Mouse (Mus musculus) heart, postnatal 25 days (tissue): ENCODE results near the gene Gm21310. TPM values are rescaled to one million over a fixed set of nuclear protein-coding genes. Genes with fewer than 3 reads are reported as not detected.
"Not testable (repeated sequence)": the region's sequence is repeated elsewhere in the genome, so short reads cannot be mapped to it uniquely, and the experiment has no call there.

Experiments used
- DNase-seq: peaks from one replicate; pipeline ENCODE4 v3.0.0; 2022; ENCODE audit warnings: low spot score
- intact Hi-C: fragments of 180-260 bp; cut with DNase I; formaldehyde crosslinking; loops from one replicate; pipeline ENCODE4 v1.15.1; 2025
- total RNA-seq, 2 experiments: library from RNA; stranded (reverse); gene quantifications; 2 replicates each; pipeline ENCODE4 v1.2.3; 2021

The Gm21310 gene
- total RNA-seq: not detected

DNA sequence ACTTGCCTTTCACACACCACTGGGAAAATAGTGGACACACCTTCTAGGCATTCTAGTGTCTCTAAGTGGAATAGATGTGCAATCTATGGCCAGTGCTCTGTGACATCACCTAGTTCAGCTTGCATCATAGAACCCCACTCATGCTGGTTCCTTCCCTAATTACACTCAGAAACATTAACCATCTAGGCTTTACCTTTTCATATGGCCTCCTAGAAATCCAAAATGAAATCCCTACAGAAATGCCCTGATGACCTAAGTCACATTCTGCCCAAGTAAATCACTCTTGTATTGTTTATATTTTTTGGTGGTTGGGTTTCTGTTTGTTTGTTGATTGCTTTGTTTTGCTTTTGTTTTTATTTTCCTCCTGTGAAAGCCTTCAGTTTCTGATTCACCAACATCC lies at the start of gene Gm21310:
Gene Gm21310 (minus strand): TSS at position 101 of the 400 bp plus-strand sequence.
- intact Hi-C loops, DNase-seq: not testable (repeated sequence)

Other genes with a start within 250 kb of the Gm21310 start
- gene Gm20834, start 177.4 kb upstream of the Gm21310 start, total RNA-seq: not detected